Mouse (Mus musculus) testis, adult 2 months (tissue): ENCODE measurements around the gene Fzr1. TPM values are rescaled to one million over a fixed set of nuclear protein-coding genes. Genes with fewer than 3 reads are reported as not detected.

Experiments used
- H3K27ac ChIP-seq: fragments of 200-500 bp; 2 replicates; pipeline ENCODE4 v1.5.1; 2012; ENCODE audit warnings: low read depth, low read length; ENCODE audit not compliant: control insufficient read depth, insufficient read depth
- H3K27me3 ChIP-seq: fragments of 200-500 bp; 2 replicates; pipeline ENCODE4 v1.6.1; 2012; ENCODE audit warnings: mild to moderate bottlenecking, low read length, moderate library complexity; ENCODE audit not compliant: control insufficient read depth, insufficient read depth
- H3K36me3 ChIP-seq: fragments of 200-500 bp; 2 replicates; pipeline ENCODE4 v1.6.1; 2012; ENCODE audit warnings: mild to moderate bottlenecking, low read length; ENCODE audit not compliant: control insufficient read depth, insufficient read depth
- H3K4me1 ChIP-seq: fragments of 200-500 bp; 2 replicates; pipeline ENCODE4 v1.6.1; 2012; ENCODE audit warnings: low read length; ENCODE audit not compliant: control insufficient read depth, insufficient read depth
- H3K4me3 ChIP-seq: fragments of 200-500 bp; 2 replicates; pipeline ENCODE4 v1.5.1; 2012; ENCODE audit warnings: low read depth, mild to moderate bottlenecking, low read length, moderate library complexity, mixed read lengths; ENCODE audit not compliant: control insufficient read depth
- CTCF ChIP-seq: fragments of 200-500 bp; IDR thresholded peaks from 2 replicates; pipeline ENCODE4 v1.5.1; 2012; ENCODE audit warnings: low read depth, mild to moderate bottlenecking, inconsistent platforms, low read length, moderate library complexity; ENCODE audit not compliant: control insufficient read depth, insufficient read depth, insufficient replicate concordance
- POLR2A ChIP-seq: fragments of 200-500 bp; IDR thresholded peaks from 2 replicates; pipeline ENCODE4 v1.6.1; 2012; ENCODE audit warnings: low read depth, mild to moderate bottlenecking, inconsistent platforms, low read length, moderate library complexity; ENCODE audit not compliant: control insufficient read depth
- polyA plus RNA-seq: library from polyadenylated mRNA; depleted of rRNA; stranded (reverse); fragments of >200 nt; gene quantifications from 2 replicates; pipeline ENCODE4 v1.2.3, GENCODE M21; 2012

The Fzr1 gene
- polyA plus RNA-seq, 1 experiment: 161 TPM

GRCm38 (mm10) chr10:81321436-81321835 is 56.9 kb downstream of the Fzr1 start:
- Histone ChIP-seq H3K27me3 (no peaks in the 10 kb centered on the region), H3K4me3 (peak overlapping the region; percentile 98), H3K36me3 (no peaks in the 10 kb centered on the region; the same call in 1 of the 2 replicates), H3K4me1 (peaks cover 13% of the 10 kb centered on the region), H3K27ac (peak overlapping the region; percentile 94)
- TF ChIP-seq POLR2A (no peak), CTCF (no peak)

DNA sequence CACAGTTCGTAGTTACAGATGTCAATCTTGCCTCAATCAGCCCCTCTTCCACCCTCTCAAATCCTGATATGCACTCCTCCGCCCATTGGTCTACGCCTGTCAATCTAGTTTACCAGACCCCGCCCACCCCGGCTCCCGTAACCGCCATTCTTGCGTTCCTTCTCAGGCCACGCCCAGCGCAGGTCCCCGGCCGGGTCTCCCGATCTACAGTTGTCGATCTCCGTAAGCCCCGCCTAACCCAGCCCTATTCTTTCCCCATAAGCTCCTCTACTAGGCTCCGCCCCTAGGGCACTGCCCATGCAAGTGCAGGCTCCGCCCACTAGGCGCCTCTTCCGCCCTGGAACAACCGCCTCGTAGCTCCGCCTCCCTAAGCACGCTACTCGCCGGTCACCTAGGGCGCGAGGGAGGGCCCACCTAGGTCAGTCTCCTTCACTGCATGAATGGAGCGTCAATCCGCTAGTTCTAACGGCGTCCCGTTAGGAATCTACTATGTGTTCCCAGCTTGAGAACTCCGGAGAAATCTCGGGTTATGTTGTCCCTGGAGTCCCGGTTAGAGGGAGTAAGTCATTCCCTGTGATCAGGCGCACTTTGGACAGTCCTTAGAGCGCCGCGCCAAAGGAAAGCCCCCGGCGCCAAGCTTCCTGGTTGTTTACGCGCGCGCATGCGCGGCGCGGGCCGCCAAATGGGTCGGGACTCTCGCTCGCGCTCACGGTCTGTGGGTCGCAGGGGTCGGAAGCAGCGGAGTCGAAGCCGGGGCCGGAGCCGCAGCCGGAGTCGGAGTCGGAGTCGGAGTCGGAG is 57.6 kb downstream of the Fzr1 start, which contains the start of gene Cactin:
Gene Cactin, plus strand, starts transcription at position 554 of the 798 bp plus-strand sequence.
- Histone ChIP-seq H3K36me3 (no peaks in the 10 kb centered on the region; the same call in 1 of the 2 replicates), H3K4me1 (peaks cover 13% of the 10 kb centered on the region), H3K27ac (peak within 1 kb of the TSS; percentile 94), H3K27me3 (no peaks in the 10 kb centered on the region), H3K4me3 (peak within 1 kb of the TSS; percentile 98)
- TF ChIP-seq CTCF (0 out of 2 replicates have a peak, but pooled peaks have one; percentile 1), POLR2A (peak; percentile 65; the same call in 1 of the 2 replicates)

DNA sequence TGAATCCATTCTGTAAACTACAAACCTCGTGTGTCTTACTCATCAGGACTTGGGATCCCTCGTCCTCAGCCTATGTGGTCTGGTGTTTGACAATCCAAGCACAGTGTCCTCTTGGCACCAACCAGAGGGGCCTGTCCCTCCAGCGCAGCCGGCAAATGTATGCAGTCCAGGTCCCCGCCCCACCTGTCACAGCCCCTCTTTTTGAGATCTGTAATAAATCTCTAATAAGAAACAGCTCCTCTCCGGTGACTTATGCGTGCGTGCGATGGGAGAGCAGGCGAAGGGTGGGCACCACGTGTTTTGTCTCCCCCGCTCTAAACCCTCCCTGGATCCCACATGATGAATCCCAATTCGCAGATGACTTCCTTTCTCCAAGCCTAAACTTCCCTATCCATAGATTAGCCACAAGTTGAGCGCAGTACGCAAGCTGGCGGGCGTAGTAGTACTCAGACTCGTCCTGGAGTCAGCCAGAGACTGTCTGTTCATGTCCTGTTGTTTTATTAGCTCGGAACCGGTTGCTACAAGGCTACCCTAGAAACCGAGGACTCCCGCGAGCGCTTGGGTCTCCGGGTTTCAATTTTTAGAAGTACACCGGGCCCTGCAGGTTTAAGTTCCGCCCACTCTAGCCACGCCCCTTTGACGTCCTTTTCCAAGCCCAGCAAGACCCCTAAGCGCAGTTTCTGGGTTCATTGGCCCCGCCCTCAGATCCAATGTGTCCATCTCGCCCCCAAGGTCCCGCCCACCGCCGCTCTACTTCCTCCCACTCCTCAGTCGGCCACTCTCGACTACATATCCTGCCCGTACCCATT is 58.4 kb downstream of the Fzr1 start:
- Histone ChIP-seq H3K4me1 (peaks cover 13% of the 10 kb centered on the region), H3K4me3 (peak overlapping the region; percentile 98), H3K27ac (peak overlapping the region; percentile 94), H3K27me3 (no peaks in the 10 kb centered on the region), H3K36me3 (no peaks in the 10 kb centered on the region; the same call in 1 of the 2 replicates)
- TF ChIP-seq POLR2A (no peak), CTCF (no peak)

DNA sequence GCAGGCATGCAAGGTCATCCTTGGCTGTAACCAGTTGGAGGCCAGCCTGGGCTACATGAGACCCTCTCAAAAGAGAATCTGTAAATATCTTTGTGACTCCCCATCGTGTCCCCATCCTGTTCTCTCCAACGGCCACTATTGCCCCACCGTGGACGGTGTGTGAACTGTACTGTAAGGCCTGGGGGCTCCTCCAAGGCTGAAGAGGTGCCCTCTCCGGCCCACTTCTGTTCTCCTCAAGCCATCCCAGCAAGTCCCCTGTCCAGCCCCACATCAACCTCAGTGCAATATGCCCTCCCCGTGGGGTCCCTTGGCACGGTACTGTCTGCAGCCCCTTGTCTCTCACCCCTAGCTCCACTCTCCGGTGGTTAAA is 59.0 kb downstream of the Fzr1 start:
- no peaks in the 10 kb centered on the region; the same call in 1 of the 2 replicates for H3K36me3 ChIP-seq
- peak overlapping the region; percentile 98 for H3K4me3 ChIP-seq
- peaks cover 13% of the 10 kb centered on the region for H3K4me1 ChIP-seq
- H3K27ac ChIP-seq: peak overlapping the region; percentile 94; the same call in 1 of the 2 replicates
- TF ChIP-seq POLR2A (no peak), CTCF (0 out of 2 replicates have a peak, but pooled peaks have one; percentile 19)
- H3K27me3 ChIP-seq: no peaks in the 10 kb centered on the region

DNA sequence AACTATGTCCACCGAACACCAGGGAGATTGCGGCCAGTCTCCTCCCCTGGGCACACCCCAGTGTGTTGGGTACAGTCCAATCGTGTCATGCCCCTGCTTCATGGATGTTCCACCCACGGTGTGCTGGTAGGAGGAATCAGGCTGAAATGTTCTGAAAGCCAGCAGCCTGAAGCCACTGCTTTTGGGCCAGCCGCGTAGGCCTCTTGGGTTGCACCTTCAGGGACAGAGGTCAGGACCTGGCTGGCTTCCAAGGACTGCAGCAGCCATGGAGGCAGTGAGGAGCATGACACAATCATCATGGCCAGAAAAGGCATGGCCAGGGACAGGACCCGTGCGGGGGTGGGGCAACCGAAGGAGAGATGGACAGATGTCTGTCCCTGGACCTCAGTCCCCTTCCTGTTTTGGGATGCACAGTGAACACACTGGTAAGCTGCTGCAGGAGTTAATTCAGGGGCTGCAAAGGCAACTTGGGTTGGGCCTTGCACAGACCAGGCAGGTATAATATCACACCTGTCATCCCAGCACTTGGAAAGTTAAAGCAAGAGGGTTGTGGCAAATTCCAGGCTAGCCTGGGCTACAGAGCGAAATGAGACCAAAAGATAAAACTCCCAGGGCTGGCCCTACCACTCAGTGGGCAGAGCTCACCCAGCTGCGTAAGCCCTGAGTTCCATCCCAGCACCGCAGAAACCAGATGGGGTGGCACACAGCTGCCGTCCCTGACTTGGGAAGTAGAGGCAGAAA is 59.6 kb downstream of the Fzr1 start:
- peak overlapping the region; percentile 98; the same call in 1 of the 2 replicates for H3K4me3 ChIP-seq
- TF ChIP-seq POLR2A (no peak), CTCF (no peak)
- H3K27me3 ChIP-seq: no peaks in the 10 kb centered on the region
- H3K36me3 ChIP-seq: no peaks in the 10 kb centered on the region; the same call in 1 of the 2 replicates
- H3K4me1 ChIP-seq: peaks cover 13% of the 10 kb centered on the region
- H3K27ac ChIP-seq: no peak overlapping the region

GRCm38 (mm10) chr10:81317273-81317672 is 61.0 kb downstream of the Fzr1 start:
- Histone ChIP-seq H3K27me3 (no peaks in the 10 kb centered on the region), H3K27ac (no peak overlapping the region), H3K4me1 (peaks cover 13% of the 10 kb centered on the region), H3K4me3 (no peak overlapping the region), H3K36me3 (no peaks in the 10 kb centered on the region)
- TF ChIP-seq POLR2A: no peak
- TF ChIP-seq CTCF: no peak
